Mouse (Mus musculus): ENCODE data around the gene 1700023F06Rik. TPM values are rescaled to one million over a fixed set of nuclear protein-coding genes. Genes with fewer than 3 reads are reported as not detected.
"Not testable (repeated sequence)": the region's sequence is repeated elsewhere in the genome, so short reads cannot be mapped to it uniquely, and the experiment has no call there.

The 1700023F06Rik gene
- polyA plus RNA-seq, 1 experiment from 2014 or later: 0.25 TPM

- peaks cover 3% of the 10 kb centered on the region; the same call in 1 of the 2 replicates for H3K36me3 ChIP-seq (ENCODE audit: control insufficient read depth, insufficient read depth, low read length)
- H3K4me1 ChIP-seq (replicated peaks; ENCODE audit: control insufficient read depth, insufficient read depth, low read length): no peaks in the 10 kb centered on the region
- H3K9me3 ChIP-seq (ENCODE audit: control insufficient read depth, low read length): no peaks in the 10 kb centered on the region
- no peak for DNase-seq (ENCODE audit: low spot score)
- 90% methylated on average over 7 of the region's 7 CpGs for WGBS
- H3K27me3 ChIP-seq (ENCODE audit: control insufficient read depth, insufficient read depth, low read length): no peaks in the 10 kb centered on the region
- no peak overlapping the region for H3K27ac ChIP-seq (ENCODE audit: low read depth, low read length)
- no peak overlapping the region for H3K4me3 ChIP-seq (ENCODE audit: low read depth, low read length)
- H3K9ac ChIP-seq (ENCODE audit: low read depth, low read length): no peak overlapping the region
- no peak overlapping the region for H3K4me2 ChIP-seq (replicated peaks; ENCODE audit: low read depth, low read length)
- ATAC-seq (ENCODE audit: low FRiP score): no peak
Observed at GRCm38 (mm10) chr11:103231367-103231766, 23.0 kb upstream of the 1700023F06Rik start.

GRCm38 (mm10) chr11:103230626-103231025 lies 22.3 kb upstream of the 1700023F06Rik start:
- Histone ChIP-seq H3K4me3 (ENCODE audit: low read depth, low read length) (no peak overlapping the region), H3K9me3 (ENCODE audit: control insufficient read depth, low read length) (no peaks in the 10 kb centered on the region), H3K9ac (ENCODE audit: low read depth, low read length) (no peak overlapping the region), H3K4me1 (replicated peaks; ENCODE audit: control insufficient read depth, insufficient read depth, low read length) (no peaks in the 10 kb centered on the region), H3K4me2 (replicated peaks; ENCODE audit: low read depth, low read length) (no peak overlapping the region), H3K36me3 (ENCODE audit: control insufficient read depth, insufficient read depth, low read length) (peaks cover 3% of the 10 kb centered on the region; the same call in 1 of the 2 replicates), H3K27me3 (ENCODE audit: control insufficient read depth, insufficient read depth, low read length) (no peaks in the 10 kb centered on the region), H3K27ac (ENCODE audit: low read depth, low read length) (no peak overlapping the region)
- 89% methylated on average over 19 of the region's 19 CpGs for WGBS
- ATAC-seq (ENCODE audit: low FRiP score): no peak
- no peak for DNase-seq (ENCODE audit: low spot score)

- H3K4me3 ChIP-seq (ENCODE audit: low read depth, low read length): no peak overlapping the region
- no peaks in the 10 kb centered on the region for H3K4me1 ChIP-seq (replicated peaks; ENCODE audit: control insufficient read depth, insufficient read depth, low read length)
- H3K27ac ChIP-seq (ENCODE audit: low read depth, low read length): no peak overlapping the region
- no peak for ATAC-seq (ENCODE audit: low FRiP score)
- WGBS: 100% methylated on average over 2 of the region's 2 CpGs
- no peaks in the 10 kb centered on the region for H3K27me3 ChIP-seq (ENCODE audit: control insufficient read depth, insufficient read depth, low read length)
- no peak overlapping the region for H3K4me2 ChIP-seq (replicated peaks; ENCODE audit: low read depth, low read length)
- no peak overlapping the region for H3K9ac ChIP-seq (ENCODE audit: low read depth, low read length)
- DNase-seq (ENCODE audit: low spot score): no peak
- peaks cover 3% of the 10 kb centered on the region; the same call in 1 of the 2 replicates for H3K36me3 ChIP-seq (ENCODE audit: control insufficient read depth, insufficient read depth, low read length)
- no peaks in the 10 kb centered on the region for H3K9me3 ChIP-seq (ENCODE audit: control insufficient read depth, low read length)
Observed at GRCm38 (mm10) chr11:103229608-103230007, 21.2 kb upstream of the 1700023F06Rik start.

- Histone ChIP-seq H3K9ac (ENCODE audit: low read depth, low read length) (no peak overlapping the region), H3K27ac (ENCODE audit: low read depth, low read length) (no peak overlapping the region), H3K36me3 (ENCODE audit: control insufficient read depth, insufficient read depth, low read length) (peaks cover 5% of the 10 kb centered on the region; the same call in 1 of the 2 replicates), H3K27me3 (ENCODE audit: control insufficient read depth, insufficient read depth, low read length) (no peaks in the 10 kb centered on the region), H3K4me2 (replicated peaks; ENCODE audit: low read depth, low read length) (no peak overlapping the region), H3K4me3 (ENCODE audit: low read depth, low read length) (no peak overlapping the region), H3K9me3 (ENCODE audit: control insufficient read depth, low read length) (no peaks in the 10 kb centered on the region), H3K4me1 (replicated peaks; ENCODE audit: control insufficient read depth, insufficient read depth, low read length) (no peaks in the 10 kb centered on the region)
- 60% methylated on average over 18 of the region's 18 CpGs for WGBS
- DNase-seq (ENCODE audit: low spot score) (no peak), ATAC-seq (ENCODE audit: low FRiP score) (no peak)
Observed at GRCm38 (mm10) chr11:103223951-103224456, 15.6 kb upstream of the 1700023F06Rik start.

- WGBS: 87% methylated on average over 10 of the region's 10 CpGs
- Histone ChIP-seq H3K9ac (ENCODE audit: low read depth, low read length) (no peak overlapping the region), H3K9me3 (ENCODE audit: control insufficient read depth, low read length) (no peaks in the 10 kb centered on the region), H3K4me3 (ENCODE audit: low read depth, low read length) (no peak overlapping the region), H3K27me3 (ENCODE audit: control insufficient read depth, insufficient read depth, low read length) (no peaks in the 10 kb centered on the region), H3K4me1 (replicated peaks; ENCODE audit: control insufficient read depth, insufficient read depth, low read length) (peaks cover 2% of the 10 kb centered on the region; the same call in 1 of the 2 replicates), H3K36me3 (ENCODE audit: control insufficient read depth, insufficient read depth, low read length) (peaks cover 5% of the 10 kb centered on the region; the same call in 1 of the 2 replicates), H3K4me2 (replicated peaks; ENCODE audit: low read depth, low read length) (no peak overlapping the region), H3K27ac (ENCODE audit: low read depth, low read length) (no peak overlapping the region)
- no peak for ATAC-seq (ENCODE audit: low FRiP score)
- no peak for DNase-seq (ENCODE audit: low spot score)
Observed at GRCm38 (mm10) chr11:103223444-103223843, 15.1 kb upstream of the 1700023F06Rik start.

- not testable (repeated sequence) for H3K27me3 ChIP-seq (ENCODE audit: control insufficient read depth, insufficient read depth, low read length)
Observed at GRCm38 (mm10) chr11:103222718-103223117, 14.4 kb upstream of the 1700023F06Rik start.

GRCm38 (mm10) chr11:103221437-103221836 lies 13.1 kb upstream of the 1700023F06Rik start:
- Histone ChIP-seq H3K27me3 (ENCODE audit: control insufficient read depth, insufficient read depth, low read length) (no peaks in the 10 kb centered on the region), H3K36me3 (ENCODE audit: control insufficient read depth, insufficient read depth, low read length) (peaks cover 5% of the 10 kb centered on the region; the same call in 1 of the 2 replicates), H3K4me1 (replicated peaks; ENCODE audit: control insufficient read depth, insufficient read depth, low read length) (peaks cover 3% of the 10 kb centered on the region; the same call in 1 of the 2 replicates), H3K9ac (ENCODE audit: low read depth, low read length) (no peak overlapping the region), H3K27ac (ENCODE audit: low read depth, low read length) (no peak overlapping the region), H3K4me2 (replicated peaks; ENCODE audit: low read depth, low read length) (no peak overlapping the region), H3K9me3 (ENCODE audit: control insufficient read depth, low read length) (no peaks in the 10 kb centered on the region), H3K4me3 (ENCODE audit: low read depth, low read length) (no peak overlapping the region)
- WGBS: 92% methylated on average over 6 of the region's 6 CpGs
- DNase-seq (ENCODE audit: low spot score) (no peak), ATAC-seq (ENCODE audit: low FRiP score) (no peak)

More at GRCm38 (mm10) chr11:103222718-103223117, 14.4 kb upstream of the 1700023F06Rik start:
- not testable (repeated sequence) for H3K36me3 ChIP-seq (ENCODE audit: control insufficient read depth, insufficient read depth, low read length); H3K27ac ChIP-seq (ENCODE audit: low read depth, low read length); H3K4me2 ChIP-seq (replicated peaks; ENCODE audit: low read depth, low read length); H3K4me3 ChIP-seq (ENCODE audit: low read depth, low read length); ATAC-seq (ENCODE audit: low FRiP score); H3K4me1 ChIP-seq (replicated peaks; ENCODE audit: control insufficient read depth, insufficient read depth, low read length); H3K9ac ChIP-seq (ENCODE audit: low read depth, low read length); DNase-seq (ENCODE audit: low spot score); H3K9me3 ChIP-seq (ENCODE audit: control insufficient read depth, low read length)
- WGBS: 84% methylated on average over 4 of the region's 4 CpGs

GRCm38 (mm10) chr11:103219995-103220394 lies 11.6 kb upstream of the 1700023F06Rik start:
- no peak overlapping the region for H3K27ac ChIP-seq (ENCODE audit: low read depth, low read length)
- H3K36me3 ChIP-seq (ENCODE audit: control insufficient read depth, insufficient read depth, low read length): peaks cover 5% of the 10 kb centered on the region; the same call in 1 of the 2 replicates
- 78% methylated on average over 4 of the region's 4 CpGs for WGBS
- no peak overlapping the region for H3K9ac ChIP-seq (ENCODE audit: low read depth, low read length)
- DNase-seq (ENCODE audit: low spot score): no peak
- no peak overlapping the region for H3K4me2 ChIP-seq (replicated peaks; ENCODE audit: low read depth, low read length)
- H3K4me3 ChIP-seq (ENCODE audit: low read depth, low read length): no peak overlapping the region
- H3K27me3 ChIP-seq (ENCODE audit: control insufficient read depth, insufficient read depth, low read length): no peaks in the 10 kb centered on the region
- ATAC-seq (ENCODE audit: low FRiP score): no peak
- peaks cover 3% of the 10 kb centered on the region; the same call in 1 of the 2 replicates for H3K4me1 ChIP-seq (replicated peaks; ENCODE audit: control insufficient read depth, insufficient read depth, low read length)
- H3K9me3 ChIP-seq (ENCODE audit: control insufficient read depth, low read length): no peaks in the 10 kb centered on the region

GRCm38 (mm10) chr11:103219259-103219658 lies 10.9 kb upstream of the 1700023F06Rik start:
- no peak for ATAC-seq (ENCODE audit: low FRiP score)
- 95% methylated on average over 5 of the region's 5 CpGs for WGBS
- Histone ChIP-seq H3K9ac (ENCODE audit: low read depth, low read length) (no peak overlapping the region), H3K27me3 (ENCODE audit: control insufficient read depth, insufficient read depth, low read length) (no peaks in the 10 kb centered on the region), H3K4me3 (ENCODE audit: low read depth, low read length) (no peak overlapping the region), H3K9me3 (ENCODE audit: control insufficient read depth, low read length) (no peaks in the 10 kb centered on the region), H3K36me3 (ENCODE audit: control insufficient read depth, insufficient read depth, low read length) (peaks cover 5% of the 10 kb centered on the region; the same call in 1 of the 2 replicates), H3K27ac (ENCODE audit: low read depth, low read length) (no peak overlapping the region), H3K4me2 (replicated peaks; ENCODE audit: low read depth, low read length) (no peak overlapping the region), H3K4me1 (replicated peaks; ENCODE audit: control insufficient read depth, insufficient read depth, low read length) (peaks cover 3% of the 10 kb centered on the region; the same call in 1 of the 2 replicates)
- no peak for DNase-seq (ENCODE audit: low spot score)
